Mouse (Mus musculus): Measurements from ENCODE around the gene Cpox. TPM values are rescaled to one million over a fixed set of nuclear protein-coding genes. Genes with fewer than 3 reads are reported as not detected.

Cpox gene
- 12.8 TPM for total RNA-seq (2023)

DNA sequence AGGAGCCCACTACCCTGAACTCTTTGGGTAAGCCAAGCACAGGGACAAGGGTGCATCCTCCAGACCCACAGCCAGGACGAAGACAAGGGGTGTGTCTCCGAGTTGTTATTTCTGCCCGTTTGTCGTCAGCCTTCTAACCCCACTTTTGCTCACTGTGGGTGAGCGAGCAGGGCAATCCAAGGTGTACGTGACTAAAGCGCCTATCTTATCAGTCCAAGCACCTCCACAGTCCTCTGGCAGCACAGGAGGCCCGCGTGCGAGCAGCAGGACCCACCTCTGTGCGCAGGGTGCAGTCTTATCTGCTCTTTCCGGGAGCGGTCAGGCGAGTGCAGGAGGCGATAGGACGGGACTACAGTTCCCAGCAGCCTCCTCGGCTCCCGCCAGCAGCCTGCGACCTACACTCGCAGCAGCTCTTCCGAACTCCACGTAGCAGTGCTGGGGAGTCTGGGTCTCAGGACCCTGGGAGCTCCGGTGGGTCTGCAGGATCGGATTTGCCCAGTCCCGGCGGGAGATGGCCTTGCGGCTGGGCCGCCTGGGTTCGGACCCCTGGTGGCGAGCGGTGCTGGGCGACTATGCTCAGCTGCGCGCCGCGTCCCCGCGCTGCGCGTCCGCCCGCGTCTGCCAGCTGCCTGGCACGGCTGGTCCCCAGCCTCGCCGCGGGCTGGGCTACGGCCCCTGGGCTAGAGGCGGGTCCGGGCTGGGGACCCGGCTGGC lies at the start of gene Cpox:
Cpox (plus strand) TSS at position 376 of the 714 bp plus-strand sequence.

GRCm38 (mm10) chr16:58638689-58639175 lies 31.4 kb upstream of the Cpox start, which contains the start of gene E330017A01Rik:
TSS of gene E330017A01Rik (minus strand) at chr16:58638739.

GRCm38 (mm10) chr16:58718666-58719120 lies 48.6 kb downstream of the Cpox start, which contains the start of gene Gpr15:
TSS of gene Gpr15 (minus strand) at chr16:58719070.

DNA sequence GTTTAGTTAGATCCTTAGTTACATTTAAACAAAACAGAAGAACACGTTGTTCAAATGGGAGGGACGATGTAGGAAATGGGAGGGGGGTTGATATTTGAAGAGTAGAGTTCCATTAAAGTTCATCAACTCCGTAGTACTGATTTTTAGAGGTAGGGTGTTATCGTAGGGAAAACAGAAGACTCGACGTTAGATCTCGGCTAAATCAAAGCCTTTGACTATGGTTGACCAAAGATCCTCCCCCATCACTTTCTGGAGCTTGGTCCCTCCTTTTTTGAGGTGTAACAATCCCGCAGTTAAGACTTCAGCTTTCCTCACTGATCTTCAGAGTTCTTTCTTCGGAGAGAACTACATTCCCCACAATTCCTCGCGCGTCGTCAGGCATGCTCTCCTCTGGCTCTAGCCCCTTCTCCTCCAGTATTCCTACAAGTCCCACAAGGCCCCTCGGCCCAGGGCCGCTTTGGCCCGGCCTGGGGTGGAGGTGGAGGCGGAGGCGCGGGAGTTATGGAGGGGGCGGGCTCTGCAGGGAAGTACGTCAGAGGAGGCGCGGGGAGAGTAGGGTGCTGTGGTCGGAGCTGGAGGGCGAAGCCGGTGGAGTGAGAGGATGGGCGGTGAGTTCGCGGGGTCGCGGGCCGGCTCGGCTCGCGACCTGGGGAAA lies 57.5 kb downstream of the Cpox start, which contains the start of gene Cldnd1:
Cldnd1 (plus strand) TSS at position 434 of the 655 bp plus-strand sequence.

GRCm38 (mm10) chr16:58763076-58763475 lies 93.0 kb downstream of the Cpox start, which contains the start of gene Olfr172:
TSS of gene Olfr172 (minus strand) at chr16:58763176.

Other genes starting within 250 kb of the Cpox start
- 35.7 TPM for gene St3gal6, start 146.0 kb upstream of the Cpox start, total RNA-seq (2023)
- gene Gm813, start 53.3 kb upstream of the Cpox start, total RNA-seq (2023), result not detected
- gene E330017A01Rik, start 31.6 kb upstream of the Cpox start, total RNA-seq (2023), result not detected
- gene Gpr15, start 48.8 kb downstream of the Cpox start, total RNA-seq (2023), result not detected
- 44.7 TPM for gene Cldnd1, start 57.6 kb downstream of the Cpox start, total RNA-seq (2023)
- gene Olfr172, start 92.9 kb downstream of the Cpox start, total RNA-seq (2023), result not detected
- not detected for gene Olfr173, start 130.0 kb downstream of the Cpox start, total RNA-seq (2023)
- not detected for gene Olfr175-ps1, start 156.5 kb downstream of the Cpox start, total RNA-seq (2023)
- not detected for gene Olfr177, start 204.5 kb downstream of the Cpox start, total RNA-seq (2023)
- gene Olfr178, start 221.8 kb downstream of the Cpox start, total RNA-seq (2023), result not detected

All from CD4-positive naive resting alpha-beta T cell, adult 76 days (primary cell).